Mouse (Mus musculus): ENCODE measurements around the gene Mlxip. TPM values are rescaled to one million over a fixed set of nuclear protein-coding genes. Genes with fewer than 3 reads are reported as not detected.

The Mlxip gene
- polyA plus RNA-seq, 1 experiment from 2014 or later: 27.7 TPM

DNA sequence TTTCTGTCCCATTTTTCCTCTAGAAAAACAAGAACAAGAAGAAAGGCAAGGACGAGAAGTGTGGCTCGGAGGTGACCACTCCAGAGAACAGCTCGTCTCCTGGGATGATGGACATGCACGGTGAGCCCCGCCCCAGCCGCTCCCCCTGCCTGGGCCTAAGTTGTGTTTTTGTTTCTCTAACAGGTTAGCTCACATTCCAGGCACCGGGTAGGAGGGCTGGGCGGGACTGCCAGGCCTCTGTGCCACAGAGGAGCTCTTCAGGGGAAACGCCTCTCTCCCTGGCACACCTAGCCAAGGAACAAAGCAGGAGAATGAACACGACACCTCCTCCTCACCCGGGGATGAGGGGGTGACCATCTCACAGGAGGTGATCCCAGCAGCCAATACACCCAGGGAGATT is 38.7 kb upstream of the Mlxip start:
- 0 out of 2 replicates have a peak overlapping the region, but pooled peaks have one; percentile 21 for H3K27ac ChIP-seq (ENCODE audit: low read depth)
- 70% methylated on average over 11 of the region's 11 CpGs for WGBS
- peak; percentile 59 for DNase-seq
- H3K27me3 ChIP-seq (ENCODE audit: insufficient read depth, low read length): no peaks in the 10 kb centered on the region
- ATAC-seq (ENCODE audit: insufficient read depth): peak; percentile 78
- TF ChIP-seq CTCF (IDR thresholded peaks at IDR 0.05; ENCODE audit: low read depth): no peak
- H3K36me3 ChIP-seq (ENCODE audit: insufficient read depth): peaks cover 83% of the 10 kb centered on the region
- no peaks in the 10 kb centered on the region for H3K4me1 ChIP-seq (ENCODE audit: insufficient read depth)
- H3K4me3 ChIP-seq (ENCODE audit: low read depth, low read length): no peak overlapping the region
- no peaks in the 10 kb centered on the region for H3K9me3 ChIP-seq (ENCODE audit: low read depth, low read length)
- H3K9ac ChIP-seq: no peak overlapping the region
- no peak overlapping the region for H3K4me2 ChIP-seq

DNA sequence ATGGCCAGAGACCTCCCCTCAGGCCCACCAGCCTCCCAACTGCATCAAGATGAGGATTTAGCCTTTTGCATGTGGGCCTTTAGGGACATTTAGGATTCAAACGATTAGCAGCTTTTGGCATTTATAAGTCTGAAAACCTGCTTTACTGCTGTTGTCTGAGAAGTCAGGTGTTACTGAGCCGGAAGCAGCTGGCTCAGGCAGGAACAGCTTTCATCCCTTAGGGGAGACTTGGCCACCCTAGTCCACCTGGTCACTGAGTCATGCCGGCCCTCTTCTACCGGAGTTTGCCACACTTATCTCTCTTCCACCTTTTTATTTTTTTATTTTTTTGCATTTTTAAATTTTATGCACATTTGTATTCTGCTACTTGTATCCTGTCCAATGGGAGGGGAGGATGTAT is 37.3 kb upstream of the Mlxip start:
- no peaks in the 10 kb centered on the region for H3K27me3 ChIP-seq (ENCODE audit: insufficient read depth, low read length)
- H3K4me2 ChIP-seq: no peak overlapping the region
- 83% methylated on average over 4 of the region's 4 CpGs for WGBS
- no peak overlapping the region for H3K4me3 ChIP-seq (ENCODE audit: low read depth, low read length)
- no peak for DNase-seq
- no peaks in the 10 kb centered on the region for H3K9me3 ChIP-seq (ENCODE audit: low read depth, low read length)
- no peak overlapping the region for H3K27ac ChIP-seq (ENCODE audit: low read depth)
- no peak for TF ChIP-seq CTCF (IDR thresholded peaks at IDR 0.05; ENCODE audit: low read depth)
- no peak for ATAC-seq (ENCODE audit: insufficient read depth)
- H3K9ac ChIP-seq: no peak overlapping the region
- H3K4me1 ChIP-seq (ENCODE audit: insufficient read depth): no peaks in the 10 kb centered on the region
- peaks cover 92% of the 10 kb centered on the region for H3K36me3 ChIP-seq (ENCODE audit: insufficient read depth)

DNA sequence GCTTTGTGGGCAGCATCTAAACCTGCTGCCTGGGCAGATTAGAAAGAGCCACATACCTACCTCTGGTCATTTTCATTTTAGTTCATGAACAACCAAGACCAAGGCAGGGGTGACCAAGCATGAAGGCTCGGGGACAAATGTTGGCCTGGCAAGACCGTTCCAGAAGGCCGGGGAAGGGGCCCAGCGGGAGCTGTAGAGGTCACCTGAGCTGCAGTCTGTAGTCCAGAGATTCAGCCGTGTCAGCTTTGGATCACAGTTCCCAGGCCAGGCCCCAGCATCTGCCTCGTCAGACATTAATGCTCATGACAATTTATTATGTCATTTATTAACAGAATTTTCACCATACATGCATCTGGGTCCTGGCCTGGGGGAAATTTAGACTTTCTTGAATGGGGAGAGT is 35.2 kb upstream of the Mlxip start:
- WGBS: 82% methylated on average over 6 of the region's 6 CpGs
- peaks cover 94% of the 10 kb centered on the region for H3K36me3 ChIP-seq (ENCODE audit: insufficient read depth)
- DNase-seq (no peak), ATAC-seq (ENCODE audit: insufficient read depth) (no peak)
- no peak overlapping the region for H3K27ac ChIP-seq (ENCODE audit: low read depth)
- no peak overlapping the region for H3K4me2 ChIP-seq
- H3K27me3 ChIP-seq (ENCODE audit: insufficient read depth, low read length): no peaks in the 10 kb centered on the region
- H3K9ac ChIP-seq: no peak overlapping the region
- no peaks in the 10 kb centered on the region for H3K9me3 ChIP-seq (ENCODE audit: low read depth, low read length)
- H3K4me1 ChIP-seq (ENCODE audit: insufficient read depth): no peaks in the 10 kb centered on the region
- no peak for TF ChIP-seq CTCF (IDR thresholded peaks at IDR 0.05; ENCODE audit: low read depth)
- H3K4me3 ChIP-seq (ENCODE audit: low read depth, low read length): no peak overlapping the region

DNA sequence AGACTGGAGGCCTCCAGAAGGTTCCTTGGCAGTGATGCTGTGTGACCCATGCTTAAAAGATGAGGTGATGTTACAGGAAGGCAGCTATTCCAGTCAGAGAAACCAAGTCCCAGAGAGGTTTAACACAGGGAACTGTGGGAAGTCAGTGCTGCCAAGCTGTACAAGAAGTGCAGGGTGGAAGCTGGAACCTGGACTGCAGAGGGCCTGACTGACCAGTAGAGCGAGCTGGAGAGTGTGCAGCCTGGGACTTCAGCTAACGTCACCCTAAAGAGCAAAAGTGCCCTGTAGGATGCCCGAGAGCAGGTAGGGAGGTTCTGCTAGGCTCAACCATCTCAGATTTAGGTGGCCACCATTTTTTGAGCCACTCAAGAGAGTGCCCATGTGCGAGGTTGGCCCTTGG is 31.7 kb upstream of the Mlxip start:
- 94% methylated on average over 4 of the region's 4 CpGs for whole genome bisulfite sequencing
- Histone ChIP-seq H3K9me3 (ENCODE audit: low read depth, low read length) (no peaks in the 10 kb centered on the region), H3K36me3 (ENCODE audit: insufficient read depth) (peaks cover 92% of the 10 kb centered on the region), H3K27ac (ENCODE audit: low read depth) (no peak overlapping the region), H3K4me3 (ENCODE audit: low read depth, low read length) (no peak overlapping the region), H3K27me3 (ENCODE audit: insufficient read depth, low read length) (no peaks in the 10 kb centered on the region), H3K4me2 (no peak overlapping the region), H3K4me1 (ENCODE audit: insufficient read depth) (no peaks in the 10 kb centered on the region), H3K9ac (no peak overlapping the region)
- ATAC-seq (ENCODE audit: insufficient read depth) (no peak), DNase-seq (no peak)
- TF ChIP-seq CTCF (IDR thresholded peaks at IDR 0.05; ENCODE audit: low read depth): no peak

DNA sequence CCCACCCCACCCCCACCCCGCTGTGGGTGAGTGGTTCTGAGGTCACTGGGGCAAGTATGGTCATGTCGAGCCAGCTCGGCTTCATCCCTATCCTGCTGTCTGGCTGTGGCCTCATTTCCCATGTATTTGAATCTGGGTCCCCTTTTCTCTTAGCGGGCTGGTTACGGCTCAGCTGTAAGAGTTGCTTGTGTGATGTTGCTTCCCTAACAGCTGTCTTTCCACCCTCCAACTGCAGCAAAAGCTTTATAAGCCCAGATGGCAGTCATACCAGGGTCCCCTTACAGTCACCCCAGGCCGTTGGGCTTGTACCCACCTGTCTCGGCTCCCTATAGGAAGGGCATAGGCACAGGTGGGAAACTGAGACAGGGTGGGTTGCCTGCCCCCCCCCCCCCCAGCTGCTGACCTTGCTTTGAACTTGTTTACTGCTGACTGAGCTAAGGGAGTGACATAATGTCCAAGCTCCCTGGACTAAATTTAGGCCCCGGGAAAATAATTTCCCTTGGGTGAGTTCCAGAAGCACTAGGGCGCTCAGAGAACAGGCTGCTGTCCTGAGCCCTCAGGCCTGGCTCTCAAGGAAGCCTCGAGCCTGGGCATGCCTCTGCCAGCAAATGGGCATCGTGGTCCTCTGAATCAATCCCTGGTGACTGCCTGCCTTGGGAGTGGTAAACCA is 30.2 kb upstream of the Mlxip start:
- no peaks in the 10 kb centered on the region for H3K9me3 ChIP-seq (ENCODE audit: low read depth, low read length)
- no peak overlapping the region for H3K4me2 ChIP-seq
- peaks cover 82% of the 10 kb centered on the region for H3K36me3 ChIP-seq (ENCODE audit: insufficient read depth)
- H3K27ac ChIP-seq (ENCODE audit: low read depth): no peak overlapping the region
- no peaks in the 10 kb centered on the region for H3K27me3 ChIP-seq (ENCODE audit: insufficient read depth, low read length)
- no peak overlapping the region for H3K4me3 ChIP-seq (ENCODE audit: low read depth, low read length)
- ATAC-seq (ENCODE audit: insufficient read depth) (no peak), DNase-seq (peak; percentile 41)
- no peaks in the 10 kb centered on the region for H3K4me1 ChIP-seq (ENCODE audit: insufficient read depth)
- TF ChIP-seq CTCF (IDR thresholded peaks at IDR 0.05; ENCODE audit: low read depth): no peak
- no peak overlapping the region for H3K9ac ChIP-seq
- 73% methylated on average over 11 of the region's 11 CpGs for WGBS

DNA sequence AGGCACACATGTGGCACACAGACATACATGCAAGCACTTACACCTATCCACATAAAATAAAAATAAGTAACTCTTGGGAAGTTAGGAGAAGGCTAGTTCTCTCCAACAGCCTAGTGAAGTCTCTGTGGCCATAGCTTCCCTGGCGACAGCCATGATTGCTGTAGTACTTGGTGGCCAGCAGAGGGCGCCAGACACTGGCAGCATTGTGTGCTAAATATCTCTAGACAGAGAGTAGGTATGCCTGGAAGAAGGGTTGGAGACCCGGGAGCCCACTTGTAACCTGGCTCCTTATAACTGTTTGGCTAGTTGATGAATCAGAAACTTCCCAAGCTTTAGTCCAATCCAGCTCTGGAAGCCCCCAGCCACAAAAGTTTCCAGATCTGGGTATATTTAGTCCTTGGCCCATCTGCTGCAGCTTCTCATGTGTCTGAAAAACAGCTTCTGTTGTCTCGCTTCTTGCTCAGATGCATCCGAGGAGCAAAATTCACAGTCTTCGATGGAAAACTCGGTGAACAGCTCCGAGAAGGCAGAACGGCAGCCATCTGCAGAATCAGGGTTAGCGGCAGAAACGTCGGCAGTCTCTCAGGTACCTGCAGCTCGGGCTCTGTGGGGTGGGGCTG is 25.6 kb upstream of the Mlxip start:
- no peaks in the 10 kb centered on the region for H3K9me3 ChIP-seq (ENCODE audit: low read depth, low read length)
- peak; percentile 82 for DNase-seq
- H3K9ac ChIP-seq: no peak overlapping the region
- no peaks in the 10 kb centered on the region for H3K27me3 ChIP-seq (ENCODE audit: insufficient read depth, low read length)
- H3K4me3 ChIP-seq (ENCODE audit: low read depth, low read length): no peak overlapping the region
- H3K36me3 ChIP-seq (ENCODE audit: insufficient read depth): peaks cover 79% of the 10 kb centered on the region
- WGBS: 78% methylated on average over 13 of the region's 13 CpGs
- peak; percentile 35; the same call in 1 of the 2 replicates for ATAC-seq (ENCODE audit: insufficient read depth)
- no peak overlapping the region for H3K27ac ChIP-seq (ENCODE audit: low read depth)
- peak; percentile 95 for TF ChIP-seq CTCF (IDR thresholded peaks at IDR 0.05; ENCODE audit: low read depth)
- H3K4me1 ChIP-seq (ENCODE audit: insufficient read depth): no peaks in the 10 kb centered on the region
- H3K4me2 ChIP-seq: no peak overlapping the region

DNA sequence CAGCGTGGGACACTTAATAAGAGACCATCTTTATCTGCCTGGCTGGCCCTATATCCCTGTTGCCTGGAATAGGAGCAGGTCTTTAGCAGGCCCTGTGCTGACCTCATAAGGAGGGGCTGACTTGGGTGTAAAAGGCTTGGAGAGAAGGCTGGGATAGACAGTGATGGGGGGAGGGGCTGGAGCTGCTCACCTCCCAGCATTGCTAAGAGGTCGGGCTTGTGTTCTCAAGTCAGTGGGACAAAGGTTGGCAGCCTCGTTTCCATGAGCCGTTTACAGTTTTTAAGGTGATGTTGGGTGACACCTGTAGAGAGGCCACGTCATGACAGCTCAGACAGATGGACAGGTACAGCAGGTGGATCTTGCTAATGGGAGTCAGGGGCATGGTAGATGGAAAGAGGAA is 24.5 kb upstream of the Mlxip start:
- no peak overlapping the region for H3K4me2 ChIP-seq
- peaks cover 72% of the 10 kb centered on the region for H3K36me3 ChIP-seq (ENCODE audit: insufficient read depth)
- no peak overlapping the region for H3K4me3 ChIP-seq (ENCODE audit: low read depth, low read length)
- no peak overlapping the region for H3K9ac ChIP-seq
- WGBS: 88% methylated on average over 5 of the region's 5 CpGs
- no peaks in the 10 kb centered on the region for H3K27me3 ChIP-seq (ENCODE audit: insufficient read depth, low read length)
- H3K9me3 ChIP-seq (ENCODE audit: low read depth, low read length): no peaks in the 10 kb centered on the region
- ATAC-seq (ENCODE audit: insufficient read depth): no peak
- no peak for TF ChIP-seq CTCF (IDR thresholded peaks at IDR 0.05; ENCODE audit: low read depth)
- no peaks in the 10 kb centered on the region for H3K4me1 ChIP-seq (ENCODE audit: insufficient read depth)
- DNase-seq: no peak
- H3K27ac ChIP-seq (ENCODE audit: low read depth): no peak overlapping the region

Measured in lung, embryonic 14.5 days (tissue).